Mouse (Mus musculus) left cerebral cortex, postnatal 10 days (tissue): ENCODE data around the gene Gm20716. TPM values are rescaled to one million over a fixed set of nuclear protein-coding genes. Genes with fewer than 3 reads are reported as not detected.

ENCODE experiments used
- DNase-seq, 2 experiments: peaks; one replicate each; pipeline ENCODE4 v3.0.0; 2021 to 2022; ENCODE audit warnings: low spot score in 2 of 2, mixed read lengths in 1 of 2; ENCODE audit errors: extremely low spot score in 1 of 2
- intact Hi-C: fragments of 180-260 bp; cut with DNase I; formaldehyde crosslinking; loops from one replicate; pipeline ENCODE4 v1.15.1; 2025
- microRNA-seq: library from miRNA; unstranded; fragments of <30 nt; microRNA quantifications from one replicate; pipeline ENCODE4 v1.2.0, GENCODE M21; 2022
- total RNA-seq, 2 experiments: library from RNA; stranded (reverse); gene quantifications; 2 replicates each; pipeline ENCODE4 v1.2.3; 2021

Gene Gm20716
- total RNA-seq, 2 experiments from 2014 or later = 32.4 to 39.9 TPM

DNA sequence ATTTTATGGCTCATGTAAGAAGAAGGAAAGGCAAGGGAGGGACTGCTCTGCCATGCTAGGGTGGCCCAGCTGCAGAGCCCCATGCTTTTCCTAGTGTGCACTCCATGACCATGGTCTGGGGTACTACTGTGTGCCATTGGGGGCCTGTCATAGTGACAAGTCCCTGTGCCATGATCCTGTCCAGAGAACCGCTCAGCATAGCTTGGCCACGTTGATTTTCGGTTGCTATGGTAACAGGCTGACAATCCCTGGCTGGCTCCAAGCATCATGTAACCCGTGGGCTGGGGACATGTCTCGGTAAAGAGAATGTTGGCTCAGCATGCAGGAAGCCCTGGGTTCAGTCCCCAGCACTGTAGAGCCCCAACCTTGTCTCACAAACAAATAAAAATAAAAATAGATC lies 86.4 kb downstream of the Gm20716 start:
- intact Hi-C loops = no loop called here
- DNase-seq = no peak

DNA sequence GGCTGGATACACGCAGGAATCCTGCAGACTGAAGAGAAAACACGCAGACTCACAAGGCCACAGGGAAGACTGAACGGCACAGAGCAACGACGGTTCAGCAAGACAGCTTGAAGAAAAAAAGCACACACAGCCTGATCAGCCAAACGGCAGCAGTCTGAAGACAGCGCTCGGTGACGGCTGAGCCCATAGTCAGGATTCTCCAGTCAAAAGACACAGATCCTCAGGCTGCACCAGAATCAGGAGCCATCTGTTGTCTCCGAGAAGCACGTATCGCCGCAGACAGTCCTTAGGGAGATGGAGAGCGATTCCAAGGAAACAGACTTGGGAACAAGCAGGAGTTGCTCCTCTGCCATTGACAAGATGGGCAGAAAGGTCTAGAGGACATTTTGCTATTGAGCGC lies 93.0 kb downstream of the Gm20716 start:
- intact Hi-C loops = no loop called here
- DNase-seq = peak in 1 of 2 experiments; percentile 55

Small RNA genes lying within 50 kb of the gene (microRNA-seq; reads per million reads assigned to microRNA genes)
- gene Gm24561 = not detected

Other genes with a start within 250 kb of the Gm20716 start
- under 1 TPM; 0.28 to 0.41 TPM for gene Ripor3, start 219.7 kb downstream of the Gm20716 start, total RNA-seq
- 1 to 10 TPM; 3.3 to 4.6 TPM for gene Pard6b, start 149.4 kb downstream of the Gm20716 start, total RNA-seq
- 100 to 1,000 TPM; 107 to 121 TPM for gene Adnp, start 23.3 kb downstream of the Gm20716 start, total RNA-seq
- gene Dpm1, start 227 bp upstream of the Gm20716 start, total RNA-seq = 10 to 100 TPM; 43.6 to 52.5 TPM
- gene Mocs3, start 258 bp upstream of the Gm20716 start, total RNA-seq = 10 to 100 TPM; 14.5 to 16.6 TPM
- gene Kcng1, start 51.4 kb upstream of the Gm20716 start, total RNA-seq = 10 to 100 TPM; 47.2 to 57.0 TPM